Mouse (Mus musculus) neural tube, postnatal 0 days (tissue): ENCODE measurements around the gene 1700057G04Rik. TPM values are rescaled to one million over a fixed set of nuclear protein-coding genes. Genes with fewer than 3 reads are reported as not detected.

Experiments used
- microRNA-seq: library from miRNA; unstranded; fragments of <30 nt; microRNA quantifications from one replicate; pipeline ENCODE4, GENCODE M21; 2016
- polyA plus RNA-seq: library from polyadenylated mRNA; unstranded; fragments of >200 nt; fragmentation: Nextera tagmentation; extraction: Ambion mirVana; gene quantifications from 2 replicates; pipeline ENCODE4 v1.2.1, GENCODE M21; 2015

1700057G04Rik gene
- polyA plus RNA-seq: not detected in 2 replicates

GRCm38 (mm10) chr9:92309077-92309476 lies at the start of gene 1700057G04Rik:
Gene 1700057G04Rik (plus strand): TSS chr9:92309377.

GRCm38 (mm10) chr9:92275486-92276207 lies 33.5 kb upstream of the 1700057G04Rik start, which contains the start of gene Plscr2:
Gene Plscr2 (plus strand): TSS chr9:92275602.

Small RNAs within 50 kb of the gene (microRNA-seq; reads per million reads assigned to microRNA genes)
- not detected for gene Mir6386

Other genes starting within 250 kb of the 1700057G04Rik start
- 1.1 and 1.2 TPM in 2 replicates for gene Plscr5, start 116.4 kb upstream of the 1700057G04Rik start, polyA plus RNA-seq
- gene Plscr1, start 59.6 kb upstream of the 1700057G04Rik start, polyA plus RNA-seq: 13.1 and 14.0 TPM in 2 replicates
- gene Plscr2, start 33.8 kb upstream of the 1700057G04Rik start, polyA plus RNA-seq: 1.4 and 3.3 TPM in 2 replicates
- 4.9 and 5.7 TPM in 2 replicates for gene Plscr4, start 148.0 kb downstream of the 1700057G04Rik start, polyA plus RNA-seq
- 12.8 TPM in 2 replicates for gene Plod2, start 232.8 kb downstream of the 1700057G04Rik start, polyA plus RNA-seq